ENCODE assay signal across 24 mouse cellular contexts in the genomic region with DNA sequence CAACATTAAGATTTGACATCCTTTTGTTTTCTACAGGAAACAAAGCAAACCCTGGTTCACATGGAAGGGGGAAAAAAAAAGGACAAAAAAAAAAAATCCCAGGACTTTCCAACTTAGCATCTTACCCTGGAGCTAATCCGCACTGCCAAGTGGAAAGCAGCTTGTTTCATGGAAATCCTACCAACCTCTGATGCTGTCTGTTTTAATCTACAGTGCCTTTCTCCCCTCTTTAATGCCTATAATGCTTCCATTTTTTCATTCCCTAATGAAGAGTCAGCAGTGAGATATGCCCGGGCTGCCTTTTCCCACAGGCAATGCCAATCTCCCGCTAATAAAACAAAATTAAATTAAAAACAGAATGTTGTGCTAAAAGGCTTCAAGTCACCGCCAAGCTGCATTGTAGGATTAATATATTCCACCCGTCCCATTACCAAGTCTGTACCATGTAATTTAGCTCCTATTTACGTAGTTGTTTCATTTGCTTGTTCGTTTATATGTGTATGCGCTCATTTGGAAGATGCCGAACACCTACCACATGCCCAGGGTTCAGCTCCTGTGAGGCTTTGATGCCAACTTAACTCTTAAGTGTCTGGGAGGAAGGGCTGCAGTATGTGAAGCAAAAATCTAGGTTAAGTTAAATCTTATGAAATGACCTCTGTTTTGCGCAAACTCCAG. TPM values are rescaled to one million over a fixed set of nuclear protein-coding genes. Genes with fewer than 3 reads are reported as not detected.
DNase-seq lines count a peak whose midpoint lies in the region; ATAC-seq and TF ChIP-seq lines count a peak whose summit lies in the region.
"Had no signal": no experiment of that assay in that cellular context is flagged by ENCODE, and none has a peak within 500 bp of the region (broad histone marks: within the 10 kb centered on the region; RNA-seq: fewer than 3 reads in every experiment).

No protein-coding gene starts in this region.

- WGBS in forebrain, embryonic 15.5 days, result 36% methylated on average over 10 of the region's 10 CpGs
- 74% methylated on average over 10 of the region's 10 CpGs for WGBS in forebrain, embryonic 11.5 days
- WGBS in hindbrain, embryonic 14.5 days, result 55% methylated on average over 10 of the region's 10 CpGs
- WGBS in midbrain, embryonic 16.5 days, result 56% methylated on average over 10 of the region's 10 CpGs

- H3K4me1 ChIP-seq in forebrain, embryonic 15.5 days, result peaks cover 8% of the 10 kb centered on the region; the same call in 1 of the 2 replicates
- no peaks in the 10 kb centered on the region for H3K4me1 ChIP-seq in forebrain, embryonic 11.5 days (replicated peaks; ENCODE audit: control insufficient read depth, insufficient read depth, low read length)
- no peaks in the 10 kb centered on the region for H3K4me1 ChIP-seq in hindbrain, embryonic 14.5 days (replicated peaks; ENCODE audit: control insufficient read depth, insufficient read depth, low read length)
- no peaks in the 10 kb centered on the region for H3K4me1 ChIP-seq in midbrain, embryonic 16.5 days (ENCODE audit: control insufficient read depth, insufficient read depth, low read length)

- H3K4me3 ChIP-seq in forebrain, embryonic 15.5 days, result no peak overlapping the region
- no peak overlapping the region for H3K4me3 ChIP-seq in forebrain, embryonic 11.5 days (ENCODE audit: low read depth, low read length)
- H3K4me3 ChIP-seq in hindbrain, embryonic 14.5 days (replicated peaks; ENCODE audit: low read length), result no peak overlapping the region
- H3K4me3 ChIP-seq in midbrain, embryonic 16.5 days (ENCODE audit: low read depth, low read length), result no peak overlapping the region
- H3K4me3 ChIP-seq: gastrocnemius, adult 2 months; layer of hippocampus, adult 2 months had no signal

- peak overlapping the region; percentile 30 for H3K4me2 ChIP-seq in forebrain, embryonic 15.5 days (replicated peaks)
- no peak overlapping the region for H3K4me2 ChIP-seq in forebrain, embryonic 11.5 days (ENCODE audit: low read depth, low read length, severe bottlenecking)
- peak overlapping the region; percentile 20; the same call in 1 of the 2 replicates for H3K4me2 ChIP-seq in hindbrain, embryonic 14.5 days (replicated peaks)
- peak overlapping the region; percentile 20 for H3K4me2 ChIP-seq in midbrain, embryonic 16.5 days (ENCODE audit: low read length)
- H3K4me2 ChIP-seq: heart, embryonic 11.5 days had no signal

- ATAC-seq in forebrain, embryonic 15.5 days (replicated peaks), result peak; percentile 77
- ATAC-seq in forebrain, embryonic 11.5 days (replicated peaks; ENCODE audit: low FRiP score), result no peak
- ATAC-seq in hindbrain, embryonic 14.5 days (ENCODE audit: low FRiP score), result peak; percentile 75
- peak; percentile 64; the same call in 1 of the 2 replicates for ATAC-seq in midbrain, embryonic 16.5 days
- ATAC-seq: liver, postnatal 0 days had no signal

- no peak for TF ChIP-seq POLR2A in brain, embryonic 14.5 days (IDR thresholded peaks at IDR 0.05; ENCODE audit: borderline replicate concordance, extremely low read depth, insufficient read depth, insufficient read length, poor library complexity, severe bottlenecking)

- H3K9me3 ChIP-seq in forebrain, embryonic 15.5 days, result no peaks in the 10 kb centered on the region
- H3K9me3 ChIP-seq in forebrain, embryonic 11.5 days (ENCODE audit: control insufficient read depth, low read length), result no peaks in the 10 kb centered on the region
- H3K9me3 ChIP-seq in hindbrain, embryonic 14.5 days (ENCODE audit: control insufficient read depth, low read length), result no peaks in the 10 kb centered on the region
- H3K9me3 ChIP-seq in midbrain, embryonic 16.5 days (replicated peaks; ENCODE audit: control insufficient read depth, low read length, poor library complexity, severe bottlenecking), result no peaks in the 10 kb centered on the region

- DNase-seq in forebrain, embryonic 11.5 days (ENCODE audit: low spot score), result no peak
- DNase-seq in brain, embryonic 14.5 days (ENCODE audit: low read depth), result peak; percentile 63
- no peak for DNase-seq in hindbrain, embryonic 14.5 days (ENCODE audit: low spot score)
- DNase-seq in layer of hippocampus, adult 18-20 months (ENCODE audit: low spot score in 2 of 2), result no peak
- DNase-seq in thymus, postnatal 4 days, result no peak
- DNase-seq: cerebellum, adult 2 months; gastrocnemius, adult 2 months; heart, postnatal 10 days; kidney, adult 18-20 months; kidney, postnatal 10 days; layer of hippocampus, postnatal 36 days; liver, postnatal 0 days; lung, postnatal 14 days; right cerebral cortex, postnatal 14 days; spleen, adult 18-20 months; thymus, postnatal 25 days had no signal

- no peak overlapping the region for H3K27ac ChIP-seq in forebrain, embryonic 15.5 days (replicated peaks)
- no peak overlapping the region for H3K27ac ChIP-seq in forebrain, embryonic 11.5 days (ENCODE audit: low read depth, low read length)
- H3K27ac ChIP-seq in hindbrain, embryonic 14.5 days, result 0 out of 2 replicates have a peak overlapping the region, but pooled peaks have one; percentile 9
- H3K27ac ChIP-seq in midbrain, embryonic 16.5 days (ENCODE audit: low read length), result no peak overlapping the region
- H3K27ac ChIP-seq: gastrocnemius, adult 2 months; layer of hippocampus, adult 2 months had no signal

- no peaks in the 10 kb centered on the region for H3K27me3 ChIP-seq in forebrain, embryonic 15.5 days
- no peaks in the 10 kb centered on the region for H3K27me3 ChIP-seq in forebrain, embryonic 11.5 days (ENCODE audit: control insufficient read depth, insufficient read depth, low read length)
- H3K27me3 ChIP-seq in hindbrain, embryonic 14.5 days (ENCODE audit: control insufficient read depth, insufficient read depth, low read length), result no peaks in the 10 kb centered on the region
- H3K27me3 ChIP-seq in midbrain, embryonic 16.5 days (ENCODE audit: control insufficient read depth, insufficient read depth, low read depth, low read length), result no peaks in the 10 kb centered on the region

- no peaks in the 10 kb centered on the region for H3K36me3 ChIP-seq in forebrain, embryonic 15.5 days
- H3K36me3 ChIP-seq in forebrain, embryonic 11.5 days (ENCODE audit: control insufficient read depth, insufficient read depth, low read length), result no peaks in the 10 kb centered on the region
- no peaks in the 10 kb centered on the region for H3K36me3 ChIP-seq in hindbrain, embryonic 14.5 days (replicated peaks; ENCODE audit: control insufficient read depth, insufficient read depth)
- no peaks in the 10 kb centered on the region for H3K36me3 ChIP-seq in midbrain, embryonic 16.5 days (ENCODE audit: control insufficient read depth, insufficient read depth, low read length)

- no peak overlapping the region for H3K9ac ChIP-seq in forebrain, embryonic 15.5 days (replicated peaks)
- no peak overlapping the region for H3K9ac ChIP-seq in forebrain, embryonic 11.5 days (ENCODE audit: low read length)
- no peak overlapping the region for H3K9ac ChIP-seq in hindbrain, embryonic 14.5 days
- H3K9ac ChIP-seq in midbrain, embryonic 16.5 days (ENCODE audit: low read depth, low read length), result no peak overlapping the region
- H3K9ac ChIP-seq: liver, postnatal 0 days had no signal

- TF ChIP-seq CTCF in brain, embryonic 14.5 days (IDR thresholded peaks at IDR 0.05; ENCODE audit: borderline replicate concordance, extremely low read depth, insufficient read depth, insufficient read length), result no peak

RNA-seq across cellular contexts. Expression of a gene that starts 24.1 kb away (rescaled TPM):
- polyA plus RNA-seq in forebrain, embryonic 15.5 days (2015; fragmentation: Nextera tagmentation; extraction: Ambion mirVana), result 2.3 and 2.5 TPM in 2 replicates
- 2.9 and 4.0 TPM in 2 replicates for polyA plus RNA-seq in forebrain, embryonic 11.5 days (2014; fragmentation: Nextera tagmentation; extraction: Ambion mirVana)
- polyA plus RNA-seq in brain, embryonic 14.5 days (2012; rRNA removed), result 2.6 and 4.2 TPM in 2 replicates
- 4.2 and 4.9 TPM in 2 replicates for polyA plus RNA-seq in hindbrain, embryonic 14.5 days (2014; fragmentation: Nextera tagmentation; extraction: Ambion mirVana)
- 2.0 and 3.1 TPM in 2 replicates for polyA plus RNA-seq in midbrain, embryonic 16.5 days (2015; fragmentation: Nextera tagmentation; extraction: Ambion mirVana)
- total RNA-seq in layer of hippocampus, adult 18-20 months (2021), result 1 to 10 TPM; 4.2 to 6.4 TPM

RNA-seq across cellular contexts. Expression of a gene that starts 53.4 kb away (rescaled TPM):
- polyA plus RNA-seq in forebrain, embryonic 15.5 days (2015; fragmentation: Nextera tagmentation; extraction: Ambion mirVana), result not detected in 2 replicates
- polyA plus RNA-seq in forebrain, embryonic 11.5 days (2014; fragmentation: Nextera tagmentation; extraction: Ambion mirVana), result not detected in 2 replicates
- 0.10 TPM in 1 of 2 replicates, not detected in the other for polyA plus RNA-seq in brain, embryonic 14.5 days (2012; rRNA removed)
- polyA plus RNA-seq in hindbrain, embryonic 14.5 days (2014; fragmentation: Nextera tagmentation; extraction: Ambion mirVana), result 0.27 TPM in 1 of 2 replicates, not detected in the other
- not detected in 2 replicates for polyA plus RNA-seq in midbrain, embryonic 16.5 days (2015; fragmentation: Nextera tagmentation; extraction: Ambion mirVana)
- not detected for total RNA-seq in layer of hippocampus, adult 18-20 months (2021)
- total RNA-seq: gastrocnemius, adult 2 months; heart, postnatal 10 days; layer of hippocampus, adult 2 months; layer of hippocampus, postnatal 36 days; left cerebral cortex, postnatal 14 days; megakaryocyte, adult 5-6 weeks; neutrophil, adult 5-6 weeks had no signal
- polyA plus RNA-seq: cerebellum, adult 2 months; gonadal fat pad, adult 2 months; heart, embryonic 11.5 days had no signal
